Mouse (Mus musculus): ENCODE data around the gene Sec16b. TPM values are rescaled to one million over a fixed set of nuclear protein-coding genes. Genes with fewer than 3 reads are reported as not detected.

Gene Sec16b
- 0.10 to 0.11 TPM in 2 of 3 replicates, not detected in the other for total RNA-seq (2017)

DNA sequence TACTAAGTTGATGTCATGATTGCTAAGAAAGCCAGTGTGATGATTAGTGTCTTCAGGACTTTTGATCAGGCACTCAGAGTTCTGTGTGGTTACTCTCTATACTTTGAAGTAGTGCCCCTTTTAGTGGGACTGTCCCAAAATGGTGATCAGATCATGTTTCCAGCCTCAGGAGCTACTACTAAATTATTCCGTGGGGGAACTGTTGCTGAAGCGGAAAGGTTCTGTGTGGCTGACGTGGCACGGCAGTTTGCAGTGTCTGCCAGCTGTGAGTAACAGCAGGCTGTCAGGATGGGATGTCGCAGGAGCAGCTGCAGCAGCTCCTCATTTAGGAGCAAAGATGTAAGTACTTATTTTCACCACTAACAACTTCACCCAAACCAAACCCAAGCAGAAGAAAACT lies at the start of gene Sec16b:
TSS of gene Sec16b (plus strand) at position 207 of the 400 bp plus-strand sequence.
- no peak for ATAC-seq (replicated peaks; ENCODE audit: insufficient number of reproducible peaks, low FRiP score, low TSS enrichment, poor library complexity, severe bottlenecking)

DNA sequence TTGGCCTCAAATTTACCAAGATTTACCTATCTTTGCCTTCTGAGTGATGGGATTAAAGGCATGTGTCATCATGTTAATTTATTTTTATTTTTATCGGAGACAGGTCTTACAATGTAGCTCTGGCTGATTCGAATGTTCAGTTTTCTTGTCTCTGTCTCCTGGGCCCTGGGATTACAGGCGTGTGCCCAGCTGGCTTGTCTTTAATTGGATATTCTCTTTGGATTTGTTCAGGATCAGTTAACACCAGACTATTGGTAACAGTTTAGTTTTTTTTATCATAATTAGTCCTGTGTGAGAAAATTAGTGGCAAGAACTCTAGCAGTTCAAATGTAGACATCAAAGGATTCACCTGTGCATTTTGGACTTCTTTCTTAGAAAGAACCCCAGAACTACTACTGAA lies 48.7 kb upstream of the Sec16b start:
- ATAC-seq (replicated peaks; ENCODE audit: insufficient number of reproducible peaks, low FRiP score, low TSS enrichment, poor library complexity, severe bottlenecking) = no peak

DNA sequence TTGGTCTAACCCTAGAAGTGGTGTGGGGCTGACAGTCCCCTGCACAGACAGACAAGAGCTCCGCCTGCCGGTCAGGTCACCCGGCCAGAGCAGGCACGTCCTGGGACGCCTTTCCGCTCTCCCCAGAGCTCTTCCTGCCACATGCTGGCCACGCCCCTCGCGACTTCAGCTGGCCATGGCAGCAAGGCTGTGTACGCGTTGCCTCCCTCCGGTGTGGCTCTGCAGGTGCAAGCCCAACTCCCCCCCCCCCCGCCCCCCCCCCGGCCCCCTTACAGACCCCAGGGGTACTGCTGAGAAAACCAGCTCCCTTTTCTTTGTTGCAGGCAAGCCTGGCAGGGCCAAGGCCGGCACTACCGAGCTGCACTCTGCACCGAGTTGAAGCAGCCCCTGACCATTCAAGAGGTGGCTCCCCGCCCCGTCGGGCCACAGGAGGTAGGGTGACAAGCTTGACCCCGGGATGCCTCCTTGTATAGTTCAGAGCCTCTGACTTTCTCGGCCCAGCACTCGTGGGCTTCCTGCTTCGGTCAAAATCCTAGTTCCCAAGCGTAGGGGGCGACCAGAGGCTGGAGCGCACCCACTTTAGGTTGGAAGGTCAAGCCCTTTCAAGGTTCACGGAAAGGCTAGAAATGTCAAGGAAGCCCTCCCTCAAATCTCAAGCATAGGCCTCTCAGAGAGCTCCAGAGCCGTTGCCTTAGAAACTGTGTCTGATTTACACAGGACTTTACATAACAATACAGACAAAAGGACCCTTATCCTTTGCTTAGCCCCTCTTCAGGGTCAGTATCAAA lies 47.9 kb upstream of the Sec16b start, which contains the start of gene Cryzl2:
TSS of gene Cryzl2 (plus strand) at position 157 of the 788 bp plus-strand sequence.
- peak; percentile 89 for ATAC-seq (replicated peaks; ENCODE audit: insufficient number of reproducible peaks, low FRiP score, low TSS enrichment, poor library complexity, severe bottlenecking)

DNA sequence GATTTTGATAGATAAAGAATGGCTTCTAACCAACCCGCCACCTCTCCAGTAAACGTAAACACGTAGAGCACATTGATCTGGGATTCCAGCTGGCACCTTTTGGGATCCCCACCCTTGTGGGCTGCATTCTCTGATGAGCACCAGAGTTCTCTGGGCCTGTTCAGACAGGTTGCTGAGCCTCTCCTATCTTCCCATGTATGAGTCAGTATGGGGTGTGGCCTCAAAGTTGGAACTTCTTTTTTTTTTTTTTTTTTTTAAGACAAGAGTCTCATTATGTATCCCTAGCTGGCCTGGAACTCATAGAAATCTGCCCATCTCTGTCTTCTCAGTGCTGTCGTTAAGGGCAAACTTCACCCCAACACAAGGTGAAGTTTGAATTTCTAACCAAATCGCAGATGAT lies 46.6 kb upstream of the Sec16b start:
- no peak for ATAC-seq (replicated peaks; ENCODE audit: insufficient number of reproducible peaks, low FRiP score, low TSS enrichment, poor library complexity, severe bottlenecking)

DNA sequence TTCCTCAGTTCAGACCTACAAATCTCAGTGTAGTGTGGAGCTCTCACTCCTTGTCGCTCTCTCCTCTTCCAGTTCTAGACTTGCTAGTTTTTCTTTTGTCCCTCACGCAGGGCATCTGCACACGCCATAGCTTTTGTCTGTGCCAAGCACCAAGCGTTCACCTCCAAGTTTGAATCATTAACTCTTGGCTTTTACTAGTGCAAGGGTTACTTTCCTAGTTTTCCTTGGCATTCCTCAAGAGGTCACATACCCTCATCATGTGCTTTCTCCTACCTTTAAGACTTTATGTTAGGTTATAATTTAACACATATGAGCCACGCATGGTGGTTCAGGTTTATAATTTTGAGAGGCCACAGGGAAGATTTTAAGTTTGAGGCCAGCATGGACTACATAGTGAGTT lies 45.3 kb upstream of the Sec16b start:
- no peak for ATAC-seq (replicated peaks; ENCODE audit: insufficient number of reproducible peaks, low FRiP score, low TSS enrichment, poor library complexity, severe bottlenecking)

DNA sequence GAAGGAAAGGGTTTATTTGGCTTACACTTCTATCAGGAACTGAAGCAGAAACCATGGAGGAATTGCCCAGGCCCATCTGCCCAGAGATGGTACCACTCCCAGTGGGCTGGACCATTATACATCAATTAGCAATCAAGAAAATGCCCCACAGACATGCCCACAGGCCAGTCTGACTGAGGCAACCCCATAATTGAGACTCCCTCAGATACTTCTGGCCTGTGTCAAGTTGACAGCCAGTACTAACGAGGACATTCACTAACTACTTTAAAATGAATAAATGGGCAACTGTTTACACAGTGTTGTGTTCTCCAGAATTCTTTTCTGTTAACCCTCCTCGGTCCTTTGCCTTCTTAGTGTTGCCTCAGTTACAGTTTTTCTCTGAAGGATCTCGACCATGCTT lies 44.2 kb upstream of the Sec16b start:
- no peak for ATAC-seq (replicated peaks; ENCODE audit: insufficient number of reproducible peaks, low FRiP score, low TSS enrichment, poor library complexity, severe bottlenecking)

DNA sequence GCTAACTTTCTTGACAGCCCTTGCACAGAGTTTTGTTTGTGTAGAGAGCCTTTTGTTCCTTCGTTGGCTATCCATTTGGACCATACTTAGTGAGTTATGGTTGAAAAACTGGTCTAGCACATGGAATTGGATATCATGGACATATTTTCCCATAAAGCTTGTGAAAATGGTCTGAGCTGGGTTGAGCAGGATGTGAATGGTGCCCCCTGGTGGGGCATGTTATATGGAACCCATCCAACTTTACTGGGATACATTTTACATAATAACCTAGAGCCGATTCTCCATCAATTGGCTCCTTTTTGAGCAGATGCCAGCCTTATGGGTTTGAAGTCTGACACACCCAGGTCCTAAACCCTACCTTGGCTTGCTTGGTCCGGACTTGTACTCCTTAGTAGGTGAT lies 41.3 kb upstream of the Sec16b start:
- no peak for ATAC-seq (replicated peaks; ENCODE audit: insufficient number of reproducible peaks, low FRiP score, low TSS enrichment, poor library complexity, severe bottlenecking)

DNA sequence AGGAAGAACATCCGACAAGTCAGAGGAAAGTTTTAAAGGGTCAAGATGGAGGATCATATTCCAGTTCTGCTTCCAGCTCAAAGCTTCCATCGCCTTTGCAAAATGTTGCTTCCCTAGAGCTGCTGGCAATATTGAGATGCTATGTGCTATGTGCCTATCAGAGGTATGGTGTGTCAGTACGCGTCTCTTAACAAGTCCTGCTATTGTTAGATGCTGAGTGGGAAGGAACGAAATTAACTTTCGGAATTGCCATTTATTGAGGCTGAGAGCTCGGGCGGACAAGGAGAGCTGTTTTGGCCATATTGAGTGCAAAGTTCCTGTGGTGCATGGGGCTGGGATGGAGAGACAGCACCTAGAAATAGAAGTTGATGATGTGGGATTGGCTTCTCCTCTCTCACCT lies 38.7 kb upstream of the Sec16b start:
- ATAC-seq (replicated peaks; ENCODE audit: insufficient number of reproducible peaks, low FRiP score, low TSS enrichment, poor library complexity, severe bottlenecking) = no peak

DNA sequence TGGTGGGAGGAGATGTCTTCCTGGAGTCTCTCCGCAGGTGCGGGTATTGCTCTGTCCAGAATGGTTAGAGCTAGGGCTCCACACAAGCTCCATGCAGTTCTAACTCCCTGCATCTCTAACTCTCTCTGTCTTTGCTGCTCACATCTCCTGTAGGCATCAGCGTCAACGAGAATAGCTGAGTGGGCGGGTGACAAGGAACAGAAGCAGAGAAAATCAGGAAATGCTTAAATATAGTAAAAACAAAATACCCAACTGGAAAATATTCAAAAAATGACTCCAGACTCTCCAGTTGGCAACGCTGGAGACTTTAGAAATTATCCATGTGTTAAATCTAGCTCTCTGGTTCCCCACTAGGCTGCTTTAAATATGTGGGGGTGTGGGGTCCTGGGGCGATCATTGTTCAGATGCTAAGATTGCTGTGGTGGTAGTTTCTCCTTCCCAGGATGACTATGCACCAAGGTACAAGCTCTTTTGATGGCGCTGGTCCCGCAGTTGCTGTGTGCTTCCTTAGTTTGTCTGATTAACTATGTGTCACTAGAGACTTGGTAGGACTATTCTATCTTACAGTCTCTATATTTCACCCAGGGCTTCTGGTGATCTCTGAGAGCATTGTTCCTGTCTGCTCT lies 35.7 kb upstream of the Sec16b start:
- ATAC-seq (replicated peaks; ENCODE audit: insufficient number of reproducible peaks, low FRiP score, low TSS enrichment, poor library complexity, severe bottlenecking) = no peak

DNA sequence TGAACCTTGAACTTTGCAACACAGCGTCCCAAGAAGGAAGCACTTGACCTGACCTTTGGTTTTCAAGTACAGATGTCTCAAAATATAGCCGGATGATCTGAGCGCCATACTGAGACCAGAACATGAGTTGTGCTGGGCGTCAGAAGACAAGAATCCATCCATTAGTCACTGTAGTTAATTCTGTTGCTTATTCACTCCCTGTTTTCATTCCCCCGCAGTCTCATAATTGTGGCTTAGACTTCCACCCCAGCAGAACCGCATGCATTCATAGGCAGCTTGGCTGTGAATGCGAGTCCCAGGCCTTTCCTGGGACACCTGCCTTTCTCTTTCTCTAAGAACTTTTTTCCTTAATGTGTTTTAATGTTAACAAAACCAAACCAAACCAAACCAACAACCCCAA lies 33.8 kb upstream of the Sec16b start:
- no peak for ATAC-seq (replicated peaks; ENCODE audit: insufficient number of reproducible peaks, low FRiP score, low TSS enrichment, poor library complexity, severe bottlenecking)

DNA sequence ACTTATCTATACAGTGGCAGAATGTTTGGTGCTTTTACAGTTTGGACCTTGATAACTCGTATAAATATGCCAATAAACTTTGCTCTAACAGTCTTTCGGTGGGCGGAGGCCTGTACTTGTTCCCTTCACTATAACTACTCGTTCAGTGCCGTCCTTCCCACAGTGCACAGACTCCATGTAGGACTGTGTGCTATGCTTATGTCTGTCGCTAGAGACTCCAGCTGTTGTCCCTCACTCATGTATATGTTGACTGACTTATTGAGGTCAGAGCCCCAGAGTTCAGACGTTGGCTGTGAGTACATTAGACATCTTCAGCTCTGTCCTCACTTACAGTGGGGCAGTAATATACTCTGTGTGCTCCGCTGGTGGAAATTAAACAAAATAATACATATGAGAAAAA lies 31.7 kb upstream of the Sec16b start:
- no peak for ATAC-seq (replicated peaks; ENCODE audit: insufficient number of reproducible peaks, low FRiP score, low TSS enrichment, poor library complexity, severe bottlenecking)

DNA sequence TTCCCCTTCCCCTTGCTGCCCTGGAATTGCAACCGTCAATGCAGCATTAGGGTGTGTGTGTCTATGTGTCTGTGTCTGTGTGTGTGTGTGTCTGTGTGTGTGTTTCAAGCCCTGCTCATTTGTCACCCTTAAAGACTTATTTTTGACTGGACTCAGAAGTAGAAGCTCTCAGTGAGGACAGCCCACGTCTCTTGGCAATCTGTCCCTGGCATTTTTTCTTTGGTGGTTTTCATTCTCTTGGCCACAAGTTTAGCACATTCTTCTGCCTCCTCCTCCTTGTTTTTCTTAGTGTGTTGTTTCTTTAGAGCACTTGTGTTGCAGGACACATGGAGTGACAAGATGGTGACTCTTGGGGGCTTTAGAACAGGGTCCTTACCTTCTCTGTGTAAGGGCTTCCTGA lies 30.3 kb upstream of the Sec16b start:
- ATAC-seq (replicated peaks; ENCODE audit: insufficient number of reproducible peaks, low FRiP score, low TSS enrichment, poor library complexity, severe bottlenecking) = no peak

DNA sequence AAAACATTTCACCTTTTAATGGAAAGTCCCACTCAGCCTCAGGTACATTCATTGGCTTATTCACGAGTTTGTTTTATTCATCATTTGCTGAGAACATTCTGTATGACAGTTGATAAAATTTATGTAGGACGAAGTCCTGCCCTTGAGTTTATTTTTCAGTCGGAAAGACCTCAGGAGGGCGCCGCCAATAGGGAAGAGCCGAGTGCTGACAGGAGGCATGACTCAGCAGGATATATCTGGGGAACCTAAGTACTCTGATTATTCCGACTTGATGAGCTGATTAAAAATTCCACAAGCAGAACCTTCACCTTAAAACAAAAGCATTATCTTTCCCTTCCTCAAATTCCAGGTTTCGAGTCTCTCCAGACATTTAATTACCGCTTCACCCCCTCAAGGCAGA lies 26.4 kb upstream of the Sec16b start:
- ATAC-seq (replicated peaks; ENCODE audit: insufficient number of reproducible peaks, low FRiP score, low TSS enrichment, poor library complexity, severe bottlenecking) = no peak

DNA sequence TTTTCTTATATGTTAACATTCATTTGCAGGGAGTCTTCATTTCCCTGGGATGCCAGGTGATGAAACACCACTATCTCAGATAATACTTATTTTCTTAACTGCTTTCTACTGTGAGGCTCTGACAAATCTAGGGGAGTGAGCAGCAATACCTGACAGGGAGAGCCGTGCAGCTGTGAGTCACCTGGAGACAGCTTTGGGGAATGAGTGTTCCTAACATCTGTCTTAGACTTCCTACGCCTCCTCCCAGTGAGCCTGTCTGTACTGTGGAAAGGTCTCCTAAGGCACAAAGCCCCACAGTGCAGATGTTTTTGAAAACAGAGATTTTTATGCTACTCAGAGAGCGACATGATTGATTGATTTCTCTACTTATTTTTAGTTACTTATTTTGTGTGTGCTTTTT lies 25.6 kb upstream of the Sec16b start:
- ATAC-seq (replicated peaks; ENCODE audit: insufficient number of reproducible peaks, low FRiP score, low TSS enrichment, poor library complexity, severe bottlenecking) = no peak

DNA sequence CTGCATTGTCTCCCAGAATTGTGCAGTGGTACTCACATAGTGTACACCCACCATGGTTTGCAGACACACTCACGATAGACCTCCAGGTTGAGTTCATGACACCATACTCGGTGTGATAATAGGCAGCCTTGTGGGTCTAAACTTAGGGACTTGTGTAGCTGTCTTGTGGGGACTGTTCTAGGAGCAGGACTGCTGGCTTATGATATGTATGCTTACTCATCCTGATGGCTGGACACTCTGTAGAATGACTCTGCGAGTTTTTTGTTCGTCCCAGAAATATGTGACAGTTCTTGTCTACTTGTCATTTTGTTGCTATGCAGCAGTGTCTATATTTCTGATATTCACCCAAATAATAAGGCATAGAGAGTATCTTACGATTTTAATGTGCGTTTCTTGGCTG lies 24.9 kb upstream of the Sec16b start:
- ATAC-seq (replicated peaks; ENCODE audit: insufficient number of reproducible peaks, low FRiP score, low TSS enrichment, poor library complexity, severe bottlenecking) = no peak

DNA sequence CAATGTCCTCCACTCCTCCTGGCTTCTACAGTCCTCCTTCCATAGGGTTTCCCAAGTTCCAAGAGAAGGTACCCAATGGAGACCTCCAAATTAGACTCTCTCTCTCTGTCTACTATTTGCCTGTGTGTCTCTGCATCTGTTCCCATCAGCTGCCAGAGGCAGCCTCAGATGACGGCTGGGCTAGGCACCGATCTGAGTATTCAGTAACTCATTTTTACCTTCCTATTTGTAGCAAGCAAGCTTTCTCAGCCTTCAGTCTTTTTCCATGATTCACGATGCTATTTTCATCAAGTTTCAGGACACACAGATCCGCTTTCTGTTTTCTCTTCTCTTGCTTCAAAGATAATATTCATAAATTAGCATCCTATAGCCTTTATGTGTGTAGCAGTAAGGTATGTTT lies 22.4 kb upstream of the Sec16b start:
- no peak for ATAC-seq (replicated peaks; ENCODE audit: insufficient number of reproducible peaks, low FRiP score, low TSS enrichment, poor library complexity, severe bottlenecking)

DNA sequence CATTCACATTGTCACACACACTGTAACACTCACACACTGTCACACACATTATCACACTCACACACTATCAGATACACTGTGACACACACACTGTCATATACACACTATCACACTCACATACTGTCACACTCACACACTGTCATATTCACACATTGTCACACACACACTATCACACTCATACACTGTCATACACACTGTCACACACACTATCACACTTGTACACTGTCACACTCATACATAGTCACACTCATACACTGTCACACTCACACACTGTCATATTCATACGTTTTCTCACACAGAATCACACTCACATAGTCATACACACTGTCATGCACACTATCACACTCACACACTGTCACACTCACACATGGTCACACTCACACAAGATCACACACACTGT lies 5.9 kb upstream of the Sec16b start:
- no peak for ATAC-seq (replicated peaks; ENCODE audit: insufficient number of reproducible peaks, low FRiP score, low TSS enrichment, poor library complexity, severe bottlenecking)

DNA sequence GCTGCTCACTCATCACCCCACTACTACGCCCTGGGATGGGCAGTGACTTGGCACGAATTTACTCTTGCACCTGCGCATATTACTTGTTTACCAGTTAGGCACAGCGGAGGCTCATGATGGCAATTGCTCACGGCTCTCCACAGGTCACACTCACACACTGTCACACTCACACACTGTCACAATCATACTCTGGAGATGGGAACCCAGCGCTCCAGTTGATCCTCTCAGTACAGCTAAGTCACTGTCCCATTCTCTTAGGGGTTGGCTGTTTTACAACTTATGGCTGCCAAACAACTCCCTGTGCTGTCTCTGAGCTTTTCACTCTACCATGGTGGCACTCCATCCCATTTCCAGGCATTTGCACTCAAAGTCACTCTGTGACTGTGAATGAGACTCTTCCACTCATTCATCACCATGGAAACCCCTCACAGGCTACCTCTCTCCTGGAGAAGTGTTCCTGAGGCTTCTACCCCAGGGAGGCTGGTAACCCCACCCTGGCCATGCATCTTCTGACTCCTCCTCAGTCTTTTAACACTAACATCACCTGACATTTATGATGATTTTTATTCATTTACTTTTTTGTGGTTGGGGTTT lies 5.1 kb upstream of the Sec16b start:
- ATAC-seq (replicated peaks; ENCODE audit: insufficient number of reproducible peaks, low FRiP score, low TSS enrichment, poor library complexity, severe bottlenecking) = no peak

DNA sequence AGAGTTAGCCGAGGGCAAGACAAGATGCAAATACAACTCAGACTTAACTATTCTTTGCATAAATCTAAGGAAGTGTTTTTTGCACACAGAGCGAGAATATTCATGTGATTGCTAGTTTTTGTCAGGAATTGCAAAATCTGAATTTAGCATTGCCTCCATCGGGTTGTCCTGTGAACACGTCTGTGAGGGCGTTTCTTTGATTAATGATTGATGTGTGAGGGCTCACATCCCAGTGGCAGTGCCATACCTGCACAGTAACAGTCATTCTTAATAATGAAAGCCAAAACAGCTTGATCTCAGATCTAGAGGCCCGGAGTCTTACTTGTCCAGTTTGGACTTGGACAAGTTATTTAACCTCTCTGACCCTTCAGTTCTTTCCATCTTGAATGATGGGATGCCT lies 3.5 kb upstream of the Sec16b start:
- ATAC-seq (replicated peaks; ENCODE audit: insufficient number of reproducible peaks, low FRiP score, low TSS enrichment, poor library complexity, severe bottlenecking) = no peak

DNA sequence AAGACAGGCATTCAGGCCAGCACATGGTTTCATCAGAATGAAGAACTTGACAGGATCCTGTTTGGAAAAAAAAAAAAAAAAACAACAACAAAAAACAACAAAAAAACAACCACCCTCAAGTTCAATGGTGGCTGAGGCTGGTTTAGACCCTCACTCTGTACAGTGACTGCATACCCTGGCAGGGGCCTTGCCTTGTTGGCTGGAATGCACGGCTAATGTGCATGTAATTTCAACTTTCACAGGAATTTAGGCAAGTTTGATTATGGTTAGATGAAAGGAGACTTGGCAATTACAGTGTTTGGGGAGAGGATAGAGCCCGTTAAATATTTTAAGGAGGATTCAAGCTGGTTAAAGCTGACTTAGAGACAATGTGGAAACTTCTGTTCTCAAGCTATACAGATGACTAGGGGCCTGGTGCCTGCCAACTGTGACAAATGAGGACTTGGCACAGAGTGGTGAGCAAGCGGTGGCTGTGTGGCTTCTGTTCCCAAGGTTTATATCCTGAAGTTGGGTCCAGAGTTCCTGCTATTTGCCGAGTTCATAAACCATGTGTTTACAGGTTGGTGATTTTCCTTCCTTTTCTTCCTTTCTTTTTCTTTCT lies 567 bp downstream of the Sec16b start:
- no peak for ATAC-seq (replicated peaks; ENCODE audit: insufficient number of reproducible peaks, low FRiP score, low TSS enrichment, poor library complexity, severe bottlenecking)

Data from monocyte, adult 5-6 weeks (primary cell).